Mouse (Mus musculus): ENCODE data around the gene Fhod1.
A peak's percentile ranks its signal among the peaks of the same experiment; 100 is the strongest.

Gene Fhod1

GRCm38 (mm10) chr8:105317941-105318340, 29.8 kb downstream of the Fhod1 start:
- DNase-seq (ENCODE audit: low read depth, low spot score), result no peak

- no peak for DNase-seq (ENCODE audit: low read depth, low spot score)
Measured at GRCm38 (mm10) chr8:105315073-105315769, 32.5 kb downstream of the Fhod1 start.

GRCm38 (mm10) chr8:105313622-105314402, 33.9 kb downstream of the Fhod1 start:
- no peak for DNase-seq (ENCODE audit: low read depth, low spot score)

GRCm38 (mm10) chr8:105312891-105313481, 34.8 kb downstream of the Fhod1 start:
- DNase-seq (ENCODE audit: low read depth, low spot score), result no peak

- DNase-seq (ENCODE audit: low read depth, low spot score), result no peak
Measured at GRCm38 (mm10) chr8:105311718-105312117, 36.0 kb downstream of the Fhod1 start.

- DNase-seq (ENCODE audit: low read depth, low spot score), result no peak
Measured at GRCm38 (mm10) chr8:105310118-105310517, 37.6 kb downstream of the Fhod1 start.

- DNase-seq (ENCODE audit: low read depth, low spot score), result no peak
Measured at GRCm38 (mm10) chr8:105309142-105309847, 38.5 kb downstream of the Fhod1 start.

GRCm38 (mm10) chr8:105308428-105308827, 39.3 kb downstream of the Fhod1 start:
- no peak for DNase-seq (ENCODE audit: low read depth, low spot score)

GRCm38 (mm10) chr8:105307670-105308069, 40.1 kb downstream of the Fhod1 start:
- no peak for DNase-seq (ENCODE audit: low read depth, low spot score)

GRCm38 (mm10) chr8:105306146-105306691, 41.5 kb downstream of the Fhod1 start:
- no peak for DNase-seq (ENCODE audit: low read depth, low spot score)

GRCm38 (mm10) chr8:105305211-105306145, 42.3 kb downstream of the Fhod1 start, which contains the start of gene Elmo3:
Elmo3 (plus strand) TSS chr8:105305601.
- peak; percentile 68 for DNase-seq (ENCODE audit: low read depth, low spot score)

- peak; percentile 55 for DNase-seq (ENCODE audit: low read depth, low spot score)
Measured at GRCm38 (mm10) chr8:105304325-105305210, 43.2 kb downstream of the Fhod1 start.

- no peak for DNase-seq (ENCODE audit: low read depth, low spot score)
Measured at GRCm38 (mm10) chr8:105303874-105304273, 43.9 kb downstream of the Fhod1 start.

GRCm38 (mm10) chr8:105303396-105303795, 44.4 kb downstream of the Fhod1 start:
- no peak for DNase-seq (ENCODE audit: low read depth, low spot score)

GRCm38 (mm10) chr8:105299962-105300361, 47.8 kb downstream of the Fhod1 start:
- no peak for DNase-seq (ENCODE audit: low read depth, low spot score)

GRCm38 (mm10) chr8:105298351-105299252, 49.2 kb downstream of the Fhod1 start:
- DNase-seq (ENCODE audit: low read depth, low spot score), result no peak

- peak; percentile 92 for DNase-seq (ENCODE audit: low read depth, low spot score)
Measured at GRCm38 (mm10) chr8:105297511-105298192, 50.1 kb downstream of the Fhod1 start, which contains the start of gene E2f4. E2f4 (plus strand) TSS chr8:105297663.
